Mouse (Mus musculus) embryonic fibroblast, embryonic 13.5 days (primary cell): ENCODE measurements at regions not wholly inside any gene's neighbourhood (a gene's known extent, or its start where the extent isn't known, plus 50 kb on each side); places are given as distances from the start of the nearest gene placed in this dataset.

Source experiments
- CTCF ChIP-seq: IDR thresholded peaks from 2 replicates; pipeline ENCODE4 v1.5.1; 2011; ENCODE audit warnings: mild to moderate bottlenecking, control low read depth, low read length, moderate library complexity, borderline replicate concordance; ENCODE audit not compliant: insufficient read depth
- POLR2A ChIP-seq: IDR thresholded peaks from 2 replicates; pipeline ENCODE4 v1.6.1; 2011; ENCODE audit warnings: low read depth, mild to moderate bottlenecking, control low read depth, low read length, moderate library complexity

DNA sequence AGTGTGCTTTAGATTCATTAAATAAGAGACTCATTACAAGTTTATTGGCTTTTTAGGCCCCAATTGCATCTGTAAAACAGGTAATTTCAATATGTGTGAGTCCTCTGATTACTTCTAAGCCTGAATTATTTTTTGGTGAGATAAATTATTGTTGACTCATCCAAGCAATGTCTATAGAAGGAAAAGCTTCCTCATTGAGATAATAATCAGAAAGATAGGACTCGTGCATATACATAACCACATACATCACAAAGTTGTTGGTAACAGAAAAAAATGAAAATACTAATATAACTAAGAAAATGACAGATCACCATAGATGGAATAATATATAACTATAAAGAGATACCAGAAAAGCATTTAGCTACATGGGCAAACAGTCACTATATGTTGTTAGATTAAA is 252.0 kb downstream of the Bcl2 start:
- no peak for TF ChIP-seq CTCF
- no peak for TF ChIP-seq POLR2A
